Mouse (Mus musculus): ENCODE data around the gene Idh2. TPM values are rescaled to one million over a fixed set of nuclear protein-coding genes. Genes with fewer than 3 reads are reported as not detected.

Idh2 gene
- polyA plus RNA-seq, 1 experiment from 2014 or later: 215 TPM

DNA sequence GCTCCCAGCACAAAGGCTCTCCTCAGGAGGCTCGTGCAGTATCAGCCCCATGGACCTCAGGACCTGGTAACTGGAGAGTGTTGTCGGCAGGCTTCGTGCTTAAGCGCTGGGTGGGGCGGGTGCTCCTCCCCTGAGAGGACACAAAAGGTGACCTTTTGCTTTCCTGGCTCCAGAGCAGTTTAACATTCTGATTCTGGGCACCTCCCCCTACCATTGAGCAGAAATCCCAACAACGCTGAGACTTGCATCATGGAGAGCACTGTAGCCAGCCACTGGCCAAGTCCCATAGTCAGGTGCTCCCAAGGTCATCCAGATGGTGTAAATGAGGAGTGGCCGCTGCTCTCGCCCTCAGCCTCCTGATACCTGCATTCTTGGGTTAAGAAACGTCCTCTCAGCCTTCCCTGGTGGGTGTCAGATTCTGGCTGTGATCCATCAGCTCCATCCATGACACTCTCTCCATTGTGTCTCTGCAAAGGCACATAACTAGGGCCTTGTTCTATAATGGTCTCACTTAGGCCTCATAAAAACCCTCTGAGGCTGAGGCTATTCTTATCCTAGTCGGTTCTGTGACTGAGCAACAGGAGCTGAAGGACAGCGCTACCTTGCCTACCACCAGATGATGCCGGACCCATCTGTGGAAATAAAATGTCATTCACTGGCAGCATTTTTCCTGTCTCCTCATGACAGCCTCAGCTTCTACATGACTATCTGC, 15.3 kb upstream of the Idh2 start:
- Histone ChIP-seq H3K27ac (ENCODE audit: low read depth, low read length) (no peak overlapping the region), H3K4me3 (ENCODE audit: low read length) (no peak overlapping the region), H3K9me3 (ENCODE audit: control insufficient read depth, low read length) (no peaks in the 10 kb centered on the region), H3K36me3 (ENCODE audit: control insufficient read depth, insufficient read depth, low read length) (no peaks in the 10 kb centered on the region), H3K4me1 (ENCODE audit: control insufficient read depth, insufficient read depth, low read depth, low read length) (peaks cover 8% of the 10 kb centered on the region; the same call in 1 of the 2 replicates), H3K9ac (ENCODE audit: low read depth, low read length) (no peak overlapping the region), H3K27me3 (replicated peaks; ENCODE audit: control insufficient read depth, insufficient read depth, low read length) (no peaks in the 10 kb centered on the region), H3K4me2 (ENCODE audit: low read length) (no peak overlapping the region)
- ATAC-seq: no peak
- WGBS: 43% methylated on average over 12 of the region's 12 CpGs

DNA sequence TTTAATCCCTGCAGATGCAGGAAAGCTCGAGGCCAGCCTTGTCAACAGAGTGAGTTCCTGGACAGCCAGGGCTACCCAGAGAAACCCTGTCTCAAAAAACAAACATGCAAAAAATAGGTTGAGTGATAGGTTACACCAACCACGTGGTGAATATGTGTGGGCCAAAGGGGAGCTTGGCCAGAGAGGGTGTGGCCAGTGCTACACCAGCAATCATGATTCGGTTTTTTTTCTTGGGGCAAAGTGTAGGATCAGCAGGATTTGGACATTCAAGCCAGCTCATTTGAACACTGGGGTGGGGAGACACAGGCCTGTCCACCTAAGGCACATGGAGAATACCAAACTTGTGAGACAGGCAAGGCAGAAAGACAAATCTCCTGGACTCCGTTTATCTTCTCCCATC, 14.1 kb upstream of the Idh2 start:
- Histone ChIP-seq H3K9me3 (ENCODE audit: control insufficient read depth, low read length) (no peaks in the 10 kb centered on the region), H3K4me3 (ENCODE audit: low read length) (no peak overlapping the region), H3K36me3 (ENCODE audit: control insufficient read depth, insufficient read depth, low read length) (no peaks in the 10 kb centered on the region), H3K27ac (ENCODE audit: low read depth, low read length) (no peak overlapping the region), H3K4me1 (ENCODE audit: control insufficient read depth, insufficient read depth, low read depth, low read length) (peaks cover 2% of the 10 kb centered on the region; the same call in 1 of the 2 replicates), H3K27me3 (replicated peaks; ENCODE audit: control insufficient read depth, insufficient read depth, low read length) (no peaks in the 10 kb centered on the region), H3K9ac (ENCODE audit: low read depth, low read length) (no peak overlapping the region), H3K4me2 (ENCODE audit: low read length) (no peak overlapping the region)
- 64% methylated on average over 4 of the region's 4 CpGs for WGBS
- no peak for ATAC-seq

DNA sequence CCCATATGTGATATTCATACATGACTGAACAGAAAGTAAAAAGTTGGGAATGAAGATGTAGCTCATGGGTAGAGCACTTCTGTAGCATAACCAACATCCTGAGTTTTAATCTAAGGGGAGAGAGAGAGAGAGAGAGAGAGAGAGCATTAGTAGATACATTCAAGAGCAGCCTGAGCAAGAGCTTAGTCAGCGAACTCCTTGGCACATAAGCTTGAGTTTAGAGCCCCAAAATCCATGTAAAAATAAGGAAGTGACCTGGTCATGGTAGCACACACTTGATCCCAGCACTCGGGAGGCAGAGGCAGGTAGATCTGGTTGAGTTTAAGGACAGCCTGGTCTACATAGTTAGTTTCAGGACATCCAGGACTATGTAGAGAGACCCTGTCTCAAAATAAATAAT, 8.5 kb upstream of the Idh2 start:
- WGBS: 91% methylated on average over 2 of the region's 2 CpGs
- no peaks in the 10 kb centered on the region for H3K36me3 ChIP-seq (ENCODE audit: control insufficient read depth, insufficient read depth, low read length)

DNA sequence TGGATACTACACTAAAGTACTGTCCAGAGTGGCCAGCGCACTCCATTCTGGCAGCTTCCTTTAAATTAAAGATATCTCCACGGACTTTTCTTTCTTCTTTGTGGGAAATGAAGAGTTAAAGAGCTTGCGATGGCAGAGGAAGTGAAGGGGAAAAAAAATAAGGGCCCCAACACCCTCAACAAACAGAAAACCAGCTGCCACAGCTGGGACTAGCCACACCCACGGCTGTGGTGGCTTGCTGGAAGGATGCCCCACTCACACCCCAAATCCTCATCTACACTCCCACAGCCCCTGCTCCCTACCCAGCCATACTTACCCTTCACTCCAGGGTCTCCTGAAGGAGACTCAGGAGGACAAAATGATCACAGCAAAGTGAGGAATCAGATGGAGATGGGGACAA, 7.9 kb upstream of the Idh2 start:
- Histone ChIP-seq H3K36me3 (ENCODE audit: control insufficient read depth, insufficient read depth, low read length) (no peaks in the 10 kb centered on the region), H3K4me2 (ENCODE audit: low read length) (no peak overlapping the region), H3K4me3 (ENCODE audit: low read length) (no peak overlapping the region), H3K4me1 (ENCODE audit: control insufficient read depth, insufficient read depth, low read depth, low read length) (no peaks in the 10 kb centered on the region), H3K9me3 (ENCODE audit: control insufficient read depth, low read length) (no peaks in the 10 kb centered on the region), H3K27me3 (replicated peaks; ENCODE audit: control insufficient read depth, insufficient read depth, low read length) (no peaks in the 10 kb centered on the region), H3K27ac (ENCODE audit: low read depth, low read length) (no peak overlapping the region), H3K9ac (ENCODE audit: low read depth, low read length) (no peak overlapping the region)
- WGBS: 62% methylated on average over 4 of the region's 4 CpGs
- no peak for ATAC-seq

More for the DNA sequence above, 8.5 kb upstream of the Idh2 start:
- Histone ChIP-seq H3K27me3 (replicated peaks; ENCODE audit: control insufficient read depth, insufficient read depth, low read length) (no peaks in the 10 kb centered on the region), H3K27ac (ENCODE audit: low read depth, low read length) (no peak overlapping the region), H3K4me1 (ENCODE audit: control insufficient read depth, insufficient read depth, low read depth, low read length) (no peaks in the 10 kb centered on the region), H3K9me3 (ENCODE audit: control insufficient read depth, low read length) (no peaks in the 10 kb centered on the region), H3K4me3 (ENCODE audit: low read length) (no peak overlapping the region), H3K4me2 (ENCODE audit: low read length) (no peak overlapping the region), H3K9ac (ENCODE audit: low read depth, low read length) (no peak overlapping the region)
- ATAC-seq: no peak

DNA sequence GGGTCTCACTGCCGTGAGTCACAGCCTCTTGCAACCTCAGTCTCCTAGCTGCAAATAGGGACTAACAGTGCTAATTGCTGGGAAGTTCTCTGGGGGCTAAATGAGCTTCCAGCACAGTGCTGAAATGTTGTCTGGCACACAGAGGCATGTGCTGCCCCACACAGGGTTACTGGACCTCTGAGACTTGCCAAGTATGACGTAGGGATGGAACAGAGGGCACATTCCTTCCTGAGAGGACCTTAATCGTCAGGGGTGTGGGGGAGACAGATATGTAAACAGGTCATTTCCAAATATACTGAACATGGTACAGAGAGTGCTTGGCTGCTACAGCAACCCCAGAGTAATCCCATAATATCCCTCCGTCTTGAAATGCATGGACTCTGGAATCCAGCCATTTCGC, 5.9 kb upstream of the Idh2 start:
- Histone ChIP-seq H3K36me3 (ENCODE audit: control insufficient read depth, insufficient read depth, low read length) (no peaks in the 10 kb centered on the region), H3K4me3 (ENCODE audit: low read length) (no peak overlapping the region), H3K9me3 (ENCODE audit: control insufficient read depth, low read length) (no peaks in the 10 kb centered on the region), H3K4me2 (ENCODE audit: low read length) (no peak overlapping the region), H3K27ac (ENCODE audit: low read depth, low read length) (no peak overlapping the region), H3K4me1 (ENCODE audit: control insufficient read depth, insufficient read depth, low read depth, low read length) (peaks cover 3% of the 10 kb centered on the region), H3K27me3 (replicated peaks; ENCODE audit: control insufficient read depth, insufficient read depth, low read length) (no peaks in the 10 kb centered on the region), H3K9ac (ENCODE audit: low read depth, low read length) (no peak overlapping the region)
- WGBS: 58% methylated on average over 5 of the region's 5 CpGs
- ATAC-seq: no peak

DNA sequence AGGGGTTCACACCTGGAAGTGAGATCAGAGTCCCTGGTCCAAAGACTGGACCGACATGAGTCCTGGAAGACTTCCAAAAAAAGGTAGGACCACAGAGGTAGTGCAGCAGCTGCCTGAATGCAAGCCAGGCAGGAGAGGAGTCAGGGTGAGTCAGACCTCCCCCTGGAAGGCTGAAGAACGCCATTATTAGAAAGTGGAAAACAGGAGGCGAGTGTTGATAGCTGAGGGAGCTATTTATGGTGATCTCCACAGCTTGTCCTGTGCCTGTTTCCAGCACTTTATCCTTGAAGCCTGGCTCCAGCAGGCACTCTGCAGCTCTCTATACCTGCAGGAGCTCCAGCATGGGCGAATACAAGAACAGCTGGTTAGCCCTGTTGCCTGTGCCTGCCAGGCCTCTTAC, 4.0 kb upstream of the Idh2 start:
- Histone ChIP-seq H3K4me3 (ENCODE audit: low read length) (no peak overlapping the region), H3K9me3 (ENCODE audit: control insufficient read depth, low read length) (no peaks in the 10 kb centered on the region), H3K9ac (ENCODE audit: low read depth, low read length) (no peak overlapping the region), H3K27ac (ENCODE audit: low read depth, low read length) (no peak overlapping the region), H3K27me3 (replicated peaks; ENCODE audit: control insufficient read depth, insufficient read depth, low read length) (no peaks in the 10 kb centered on the region), H3K4me2 (ENCODE audit: low read length) (no peak overlapping the region), H3K36me3 (ENCODE audit: control insufficient read depth, insufficient read depth, low read length) (no peaks in the 10 kb centered on the region), H3K4me1 (ENCODE audit: control insufficient read depth, insufficient read depth, low read depth, low read length) (peaks cover 9% of the 10 kb centered on the region)
- ATAC-seq: no peak
- WGBS: 71% methylated on average over 4 of the region's 4 CpGs

DNA sequence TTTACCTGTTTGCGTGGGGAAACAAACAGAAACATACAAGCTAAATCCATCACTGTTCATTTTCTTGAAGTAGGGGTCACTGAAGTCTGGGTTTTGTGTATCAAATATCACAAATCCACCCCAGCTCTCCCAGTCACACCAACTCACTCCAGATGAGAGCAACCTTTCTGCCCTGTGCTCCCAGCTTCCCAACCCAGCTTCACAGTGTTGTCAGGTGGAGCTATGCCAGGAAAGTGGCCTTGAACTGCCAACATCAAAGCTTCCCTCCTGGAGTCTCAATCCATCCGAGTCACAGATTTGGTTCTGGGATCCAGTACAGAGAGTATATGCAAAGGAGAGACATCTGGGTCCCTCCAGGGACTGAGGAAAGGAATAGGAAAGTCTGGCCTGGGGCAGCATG, 966 bp upstream of the Idh2 start:
- Histone ChIP-seq H3K9me3 (ENCODE audit: control insufficient read depth, low read length) (no peaks in the 10 kb centered on the region), H3K27ac (ENCODE audit: low read depth, low read length) (peak overlapping the region; percentile 29; the same call in 1 of the 2 replicates), H3K4me2 (ENCODE audit: low read length) (peak overlapping the region; percentile 86), H3K27me3 (replicated peaks; ENCODE audit: control insufficient read depth, insufficient read depth, low read length) (no peaks in the 10 kb centered on the region), H3K9ac (ENCODE audit: low read depth, low read length) (no peak overlapping the region), H3K36me3 (ENCODE audit: control insufficient read depth, insufficient read depth, low read length) (no peaks in the 10 kb centered on the region), H3K4me1 (ENCODE audit: control insufficient read depth, insufficient read depth, low read depth, low read length) (peaks cover 22% of the 10 kb centered on the region), H3K4me3 (ENCODE audit: low read length) (no peak overlapping the region; the same call in none of the 2 replicates)
- no peak for ATAC-seq
- 75% methylated on average over 2 of the region's 2 CpGs for WGBS

DNA sequence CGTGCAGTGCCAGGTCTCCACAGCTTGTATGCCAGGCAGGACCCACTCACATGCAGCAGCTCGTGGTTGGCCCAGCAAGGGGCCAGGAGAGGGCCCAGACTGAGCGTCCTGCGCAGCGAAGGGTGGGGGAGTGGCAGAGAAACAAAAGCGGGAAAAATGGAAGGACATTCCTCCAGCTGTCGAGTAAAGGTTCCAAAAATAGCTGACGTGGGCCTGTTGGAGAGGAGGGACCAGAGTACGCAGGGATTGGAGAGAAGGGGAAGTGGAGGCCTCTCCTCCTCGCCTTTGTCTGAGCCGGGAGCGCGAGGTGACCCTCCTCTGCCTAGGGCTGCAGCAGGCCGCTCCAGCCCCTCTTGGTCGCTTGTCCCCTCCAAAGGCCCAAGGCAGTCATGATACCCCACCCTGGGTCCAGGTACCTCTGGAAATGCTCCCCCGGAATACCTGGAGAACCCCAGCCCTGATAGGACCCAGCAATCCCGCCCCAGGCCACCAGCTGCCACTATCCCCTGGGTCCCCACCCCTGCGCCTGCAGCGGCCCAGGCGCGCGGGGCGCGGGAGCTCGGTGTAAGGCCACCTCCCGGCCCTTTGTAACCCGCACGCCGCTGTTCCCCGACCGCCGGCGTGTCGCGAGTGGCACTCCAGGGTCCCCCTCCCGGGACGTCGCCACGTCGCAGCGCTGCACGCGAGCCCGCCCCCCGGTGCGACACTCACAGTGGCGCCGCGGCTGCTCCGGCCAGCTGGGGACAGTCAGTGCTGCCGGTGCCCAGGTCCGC, 555 bp downstream of the Idh2 start:
- Histone ChIP-seq H3K4me1 (ENCODE audit: control insufficient read depth, insufficient read depth, low read depth, low read length) (peaks cover 22% of the 10 kb centered on the region), H3K36me3 (ENCODE audit: control insufficient read depth, insufficient read depth, low read length) (0 out of 2 replicates have a peak, but pooled peaks cover 2% of the 10 kb centered on the region), H3K4me2 (ENCODE audit: low read length) (peak overlapping the region; percentile 86), H3K9me3 (ENCODE audit: control insufficient read depth, low read length) (no peaks in the 10 kb centered on the region), H3K27ac (ENCODE audit: low read depth, low read length) (peak overlapping the region; percentile 97), H3K9ac (ENCODE audit: low read depth, low read length) (peak overlapping the region; percentile 95), H3K27me3 (replicated peaks; ENCODE audit: control insufficient read depth, insufficient read depth, low read length) (no peaks in the 10 kb centered on the region), H3K4me3 (ENCODE audit: low read length) (peak overlapping the region; percentile 89)
- ATAC-seq: peak; percentile 79
- WGBS: under 1% methylated on average over 50 of the region's 52 CpGs

DNA sequence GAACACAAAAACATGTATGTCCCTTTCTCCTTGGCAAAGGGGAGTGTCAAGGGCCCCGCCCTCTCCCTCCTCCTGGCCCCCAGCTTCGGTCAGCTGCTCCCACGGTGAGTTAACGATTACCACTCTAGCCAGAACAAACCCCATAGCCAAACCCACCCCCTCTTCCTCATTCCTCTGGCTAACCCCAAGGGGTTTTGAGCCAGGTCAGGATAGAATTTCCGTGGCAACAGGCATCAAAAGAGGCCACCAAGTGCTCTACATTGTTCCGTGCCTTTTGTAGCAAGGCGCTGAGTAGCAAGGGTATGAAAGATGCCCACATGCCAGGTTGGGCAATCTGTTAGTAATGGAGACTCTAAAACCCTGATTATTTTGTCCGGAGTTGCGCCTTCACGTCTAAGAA, 1.2 kb downstream of the Idh2 start:
- ATAC-seq: 0 out of 2 replicates have a peak, but pooled peaks have one; percentile 9
- peak overlapping the region; percentile 95 for H3K9ac ChIP-seq (ENCODE audit: low read depth, low read length)
- H3K4me3 ChIP-seq (ENCODE audit: low read length): peak overlapping the region; percentile 89
- H3K27me3 ChIP-seq (replicated peaks; ENCODE audit: control insufficient read depth, insufficient read depth, low read length): no peaks in the 10 kb centered on the region
- H3K27ac ChIP-seq (ENCODE audit: low read depth, low read length): peak overlapping the region; percentile 97
- 3% methylated on average over 10 of the region's 10 CpGs for WGBS
- peak overlapping the region; percentile 86 for H3K4me2 ChIP-seq (ENCODE audit: low read length)
- H3K4me1 ChIP-seq (ENCODE audit: control insufficient read depth, insufficient read depth, low read depth, low read length): peaks cover 22% of the 10 kb centered on the region
- H3K9me3 ChIP-seq (ENCODE audit: control insufficient read depth, low read length): no peaks in the 10 kb centered on the region
- H3K36me3 ChIP-seq (ENCODE audit: control insufficient read depth, insufficient read depth, low read length): 0 out of 2 replicates have a peak, but pooled peaks cover 2% of the 10 kb centered on the region
